Mouse (Mus musculus): ENCODE data around the gene Srsf3. TPM values are rescaled to one million over a fixed set of nuclear protein-coding genes. Genes with fewer than 3 reads are reported as not detected.

Srsf3 gene
- polyA plus RNA-seq (2014; fragmentation: Illumina TruSeq; extraction: RNeasy Lipid Tissue Mini Kit (QIAGEN cat#74804); ENCODE audit: low read depth, low replicate concordance) = 133 TPM

GRCm38 (mm10) chr17:29032274-29033069 lies at the start of gene Srsf3:
Gene Srsf3 (plus strand): TSS chr17:29032628.

GRCm38 (mm10) chr17:29007641-29008325 lies 24.6 kb upstream of the Srsf3 start, which contains the start of gene Stk38:
Gene Stk38 (minus strand): TSS chr17:29007995.

GRCm38 (mm10) chr17:29090776-29091175 lies 58.3 kb downstream of the Srsf3 start, which contains the start of gene Cdkn1a:
Gene Cdkn1a (plus strand): TSS chr17:29090976.

Other genes starting within 250 kb of the Srsf3 start
- gene Brpf3, start 231.5 kb upstream of the Srsf3 start, polyA plus RNA-seq (2014; fragmentation: Illumina TruSeq; extraction: RNeasy Lipid Tissue Mini Kit (QIAGEN cat#74804); ENCODE audit: low read depth, low replicate concordance) = 33.7 TPM
- gene Pnpla1, start 174.2 kb upstream of the Srsf3 start, polyA plus RNA-seq (2014; fragmentation: Illumina TruSeq; extraction: RNeasy Lipid Tissue Mini Kit (QIAGEN cat#74804); ENCODE audit: low read depth, low replicate concordance) = 1.5 TPM
- gene 4930539E08Rik, start 117.3 kb upstream of the Srsf3 start, polyA plus RNA-seq (2014; fragmentation: Illumina TruSeq; extraction: RNeasy Lipid Tissue Mini Kit (QIAGEN cat#74804); ENCODE audit: low read depth, low replicate concordance) = 0.42 TPM
- gene Pxt1, start 88.8 kb upstream of the Srsf3 start, polyA plus RNA-seq (2014; fragmentation: Illumina TruSeq; extraction: RNeasy Lipid Tissue Mini Kit (QIAGEN cat#74804); ENCODE audit: low read depth, low replicate concordance) = 2.5 TPM
- gene Kctd20, start 80.7 kb upstream of the Srsf3 start, polyA plus RNA-seq (2014; fragmentation: Illumina TruSeq; extraction: RNeasy Lipid Tissue Mini Kit (QIAGEN cat#74804); ENCODE audit: low read depth, low replicate concordance) = 37.2 TPM
- 70.6 TPM for gene Stk38, start 24.6 kb upstream of the Srsf3 start, polyA plus RNA-seq (2014; fragmentation: Illumina TruSeq; extraction: RNeasy Lipid Tissue Mini Kit (QIAGEN cat#74804); ENCODE audit: low read depth, low replicate concordance)
- 42.9 TPM for gene Cdkn1a, start 58.3 kb downstream of the Srsf3 start, polyA plus RNA-seq (2014; fragmentation: Illumina TruSeq; extraction: RNeasy Lipid Tissue Mini Kit (QIAGEN cat#74804); ENCODE audit: low read depth, low replicate concordance)
- 10.0 TPM for gene Rab44, start 81.5 kb downstream of the Srsf3 start, polyA plus RNA-seq (2014; fragmentation: Illumina TruSeq; extraction: RNeasy Lipid Tissue Mini Kit (QIAGEN cat#74804); ENCODE audit: low read depth, low replicate concordance)
- gene Cpne5, start 205.5 kb downstream of the Srsf3 start, polyA plus RNA-seq (2014; fragmentation: Illumina TruSeq; extraction: RNeasy Lipid Tissue Mini Kit (QIAGEN cat#74804); ENCODE audit: low read depth, low replicate concordance) = 35.5 TPM
- gene Ppil1, start 231.6 kb downstream of the Srsf3 start, polyA plus RNA-seq (2014; fragmentation: Illumina TruSeq; extraction: RNeasy Lipid Tissue Mini Kit (QIAGEN cat#74804); ENCODE audit: low read depth, low replicate concordance) = 38.4 TPM
- 140 TPM for gene BC004004, start 236.2 kb downstream of the Srsf3 start, polyA plus RNA-seq (2014; fragmentation: Illumina TruSeq; extraction: RNeasy Lipid Tissue Mini Kit (QIAGEN cat#74804); ENCODE audit: low read depth, low replicate concordance)